ENCODE assay signal across 8 mouse cellular contexts in the genomic region with DNA sequence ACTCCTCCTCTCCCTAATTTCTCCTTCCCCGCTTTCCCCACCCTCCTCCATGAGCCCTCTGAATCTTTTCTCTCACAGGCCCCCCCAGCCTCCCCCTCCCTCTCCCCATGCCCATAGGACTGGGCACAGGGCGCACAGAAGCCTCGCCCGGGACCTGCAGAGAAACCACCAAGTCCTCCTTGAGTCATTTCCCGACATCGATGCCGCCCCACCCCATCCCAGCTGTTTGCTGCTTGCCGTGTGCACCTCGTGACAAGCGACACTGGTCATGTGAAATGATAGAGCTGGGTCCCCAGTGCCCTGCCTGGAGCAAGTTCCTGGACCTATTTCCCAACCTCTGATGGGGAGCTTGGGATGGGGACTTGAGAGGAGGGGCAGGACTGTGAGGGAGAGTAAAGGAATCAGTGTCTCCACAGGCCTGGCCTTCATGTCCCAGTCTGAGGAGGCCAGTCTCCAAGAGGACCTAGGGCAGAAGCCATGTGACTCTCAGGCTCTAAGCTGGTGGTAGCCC. TPM values are rescaled to one million over a fixed set of nuclear protein-coding genes. Genes with fewer than 3 reads are reported as not detected.
DNase-seq lines count a peak whose midpoint lies in the region; ATAC-seq and TF ChIP-seq lines count a peak whose summit lies in the region.

No protein-coding gene starts in this region.

- no peak for TF ChIP-seq POLR2A in limb, embryonic 14.5 days (IDR thresholded peaks at IDR 0.05; ENCODE audit: borderline replicate concordance, extremely low read depth, insufficient read depth, insufficient read length)
- TF ChIP-seq POLR2A in myocyte (IDR thresholded peaks at IDR 0.05; ENCODE audit: insufficient read length, low read depth): peak; percentile 27

- WGBS in forebrain, embryonic 11.5 days: 66% methylated on average over 10 of the region's 10 CpGs
- WGBS in limb, embryonic 14.5 days: 61% methylated on average over 10 of the region's 10 CpGs

- H3K27me3 ChIP-seq in forebrain, embryonic 11.5 days (ENCODE audit: control insufficient read depth, insufficient read depth, low read length): no peaks in the 10 kb centered on the region
- no peaks in the 10 kb centered on the region for H3K27me3 ChIP-seq in limb, embryonic 14.5 days (ENCODE audit: control insufficient read depth, insufficient read depth, low read length)
- H3K27me3 ChIP-seq in myocyte (ENCODE audit: control insufficient read depth, insufficient read depth, insufficient read length): no peaks in the 10 kb centered on the region

- ATAC-seq in forebrain, embryonic 11.5 days (replicated peaks; ENCODE audit: low FRiP score): peak; percentile 37; the same call in 1 of the 2 replicates
- ATAC-seq in limb, embryonic 14.5 days (ENCODE audit: low FRiP score, low read depth): 0 out of 2 replicates have a peak, but pooled peaks have one; percentile 3

- peaks cover 41% of the 10 kb centered on the region for H3K79me2 ChIP-seq in myocyte (ENCODE audit: control insufficient read depth, insufficient read depth)

- peak overlapping the region; percentile 44 for H3K9ac ChIP-seq in forebrain, embryonic 11.5 days (ENCODE audit: low read length)
- 0 out of 2 replicates have a peak overlapping the region, but pooled peaks have one; percentile 28 for H3K9ac ChIP-seq in limb, embryonic 14.5 days (ENCODE audit: low read depth, low read length, severe bottlenecking)

- H3ac ChIP-seq in myocyte (ENCODE audit: control insufficient read depth, insufficient read length): no peak overlapping the region

- DNase-seq in urinary bladder, postnatal 25 days (ENCODE audit: low spot score): peak; percentile 41
- no peak for DNase-seq in urinary bladder, adult 2 months (ENCODE audit: low spot score)
- peak; percentile 67 for DNase-seq in forebrain, embryonic 11.5 days (ENCODE audit: low spot score)
- DNase-seq in heart, postnatal 14 days: peak; percentile 72 to 77
- no peak for DNase-seq in limb, embryonic 14.5 days (ENCODE audit: low spot score)
- no peak for DNase-seq in frontal cortex, adult 2 months (ENCODE audit: extremely low spot score in 1 of 2, low spot score in 1 of 2)
- no peak for DNase-seq in left cerebral cortex, postnatal 36 days (ENCODE audit: low spot score in 2 of 2)

- H3K4me1 ChIP-seq in forebrain, embryonic 11.5 days (replicated peaks; ENCODE audit: control insufficient read depth, insufficient read depth, low read length): peaks cover 25% of the 10 kb centered on the region
- H3K4me1 ChIP-seq in limb, embryonic 14.5 days (ENCODE audit: control insufficient read depth, insufficient read depth, low read length): peaks cover 35% of the 10 kb centered on the region

- H3K27ac ChIP-seq in forebrain, embryonic 11.5 days (ENCODE audit: low read depth, low read length): peak overlapping the region; percentile 76
- H3K27ac ChIP-seq in limb, embryonic 14.5 days (replicated peaks; ENCODE audit: low read depth, low read length): peak overlapping the region; percentile 70

- intact Hi-C loops in heart, postnatal 14 days (cut with DNase I): no loop called here
- intact Hi-C loops in left cerebral cortex, postnatal 36 days (cut with DNase I): no loop called here

- no peak overlapping the region for H3K4me2 ChIP-seq in forebrain, embryonic 11.5 days (ENCODE audit: low read depth, low read length, severe bottlenecking)
- H3K4me2 ChIP-seq in limb, embryonic 14.5 days (replicated peaks; ENCODE audit: low read depth, low read length, severe bottlenecking): 0 out of 2 replicates have a peak overlapping the region, but pooled peaks have one; percentile 5
- peak overlapping the region; percentile 81 for H3K4me2 ChIP-seq in myocyte (ENCODE audit: low read depth)

- no peaks in the 10 kb centered on the region for H3K9me3 ChIP-seq in forebrain, embryonic 11.5 days (ENCODE audit: control insufficient read depth, low read length)
- no peaks in the 10 kb centered on the region for H3K9me3 ChIP-seq in limb, embryonic 14.5 days (ENCODE audit: control insufficient read depth, low read length)

- H3K4me3 ChIP-seq in forebrain, embryonic 11.5 days (ENCODE audit: low read depth, low read length): no peak overlapping the region
- H3K4me3 ChIP-seq in limb, embryonic 14.5 days (replicated peaks; ENCODE audit: low read length): no peak overlapping the region
- no peak overlapping the region for H3K4me3 ChIP-seq in myocyte

- no peaks in the 10 kb centered on the region for H3K36me3 ChIP-seq in forebrain, embryonic 11.5 days (ENCODE audit: control insufficient read depth, insufficient read depth, low read length)
- peaks cover 9% of the 10 kb centered on the region for H3K36me3 ChIP-seq in limb, embryonic 14.5 days (ENCODE audit: control insufficient read depth, insufficient read depth, low read length)
- H3K36me3 ChIP-seq in myocyte (ENCODE audit: control insufficient read depth, insufficient read depth): peaks cover 7% of the 10 kb centered on the region

TF ChIP-seq in myocyte, 11 proteins besides CTCF, POLR2A, EP300 and RAD21:
- peak; percentile 88 for TF ChIP-seq TCF12 (IDR thresholded peaks at IDR 0.05; ENCODE audit: insufficient read depth, poor library complexity, severe bottlenecking)
- no peak for TF ChIP-seq MAX (IDR thresholded peaks at IDR 0.05; ENCODE audit: low read depth)
- TF ChIP-seq E2F4 (IDR thresholded peaks at IDR 0.05; ENCODE audit: insufficient read depth): no peak
- TF ChIP-seq TCF3 (IDR thresholded peaks at IDR 0.05; ENCODE audit: insufficient read length, low read depth): peak; percentile 81
- peak; percentile 44 for TF ChIP-seq SRF (IDR thresholded peaks at IDR 0.05; ENCODE audit: control insufficient read depth, insufficient read length, low read depth)
- peak; percentile 74 for TF ChIP-seq USF1 (IDR thresholded peaks at IDR 0.05; ENCODE audit: low read depth)
- TF ChIP-seq REST (IDR thresholded peaks at IDR 0.05; ENCODE audit: insufficient read depth, insufficient read length): no peak
- no peak for TF ChIP-seq POLR2AphosphoS2 (IDR thresholded peaks at IDR 0.05; ENCODE audit: insufficient read length, low read depth)
- TF ChIP-seq MYOD1 (IDR thresholded peaks at IDR 0.05; ENCODE audit: control insufficient read depth in 1 of 3, insufficient read length in 2 of 3, low read depth in 2 of 3): peak; percentile 23 to 97 (median 94)
- TF ChIP-seq MYOG (IDR thresholded peaks at IDR 0.05; ENCODE audit: control insufficient read depth in 1 of 3, insufficient read depth in 1 of 3, insufficient read length in 2 of 3, low read depth in 2 of 3): peak; percentile 92 to 99 (median 92)
- TF ChIP-seq CEBPB (IDR thresholded peaks at IDR 0.05; ENCODE audit: insufficient read depth, poor library complexity, severe bottlenecking): peak; percentile 30; the same call in 1 of the 2 replicates

RNA-seq across cellular contexts. Expression of a gene that starts 53.4 kb away (rescaled TPM):
- 49.5 and 51.4 TPM in 2 replicates for polyA plus RNA-seq in urinary bladder, adult 2 months (2012; rRNA removed)
- 28.0 and 28.6 TPM in 2 replicates for polyA plus RNA-seq in forebrain, embryonic 11.5 days (2014; fragmentation: Nextera tagmentation; extraction: Ambion mirVana)
- total RNA-seq in heart, postnatal 14 days (2021): 10 to 100 TPM; 22.2 to 22.6 TPM
- polyA plus RNA-seq in limb, embryonic 14.5 days (2012; rRNA removed): 31.6 and 35.4 TPM in 2 replicates
- 29.2 and 30.8 TPM in 2 replicates for polyA plus RNA-seq in limb, embryonic 14.5 days (2014; fragmentation: Nextera tagmentation; extraction: Ambion mirVana)
- polyA plus RNA-seq in myocyte (2012; fragmentation: generic; extraction: Trizol): 39.6 TPM
- polyA plus RNA-seq in frontal cortex, adult 2 months (2012; rRNA removed): 86.7 and 95.6 TPM in 2 replicates
- 10 to 100 TPM; 57.0 to 62.5 TPM for total RNA-seq in left cerebral cortex, postnatal 36 days (2021)

Comparison
In these comparisons a context has a peak if more than half of its experiments do, and no peak if none do; other contexts are left out.
1. DNase-seq: peak in urinary bladder, postnatal 25 days (single experiment), forebrain, embryonic 11.5 days (single experiment) and heart, postnatal 14 days (2 of 2); none in urinary bladder, adult 2 months (single experiment), limb, embryonic 14.5 days (single experiment), frontal cortex, adult 2 months (0 of 2) and left cerebral cortex, postnatal 36 days (0 of 2).